Mouse (Mus musculus) embryonic fibroblast, embryonic 13.5 days (primary cell): ENCODE results near the gene Pgc.

ENCODE experiments used
- CTCF ChIP-seq: IDR thresholded peaks from 2 replicates; pipeline ENCODE4 v1.5.1; 2011; ENCODE audit warnings: mild to moderate bottlenecking, control low read depth, low read length, moderate library complexity, borderline replicate concordance; ENCODE audit not compliant: insufficient read depth
- POLR2A ChIP-seq: IDR thresholded peaks from 2 replicates; pipeline ENCODE4 v1.6.1; 2011; ENCODE audit warnings: low read depth, mild to moderate bottlenecking, control low read depth, low read length, moderate library complexity

- TF ChIP-seq CTCF (no peak), POLR2A (no peak)
Measured at GRCm38 (mm10) chr17:47711883-47712282, 14.8 kb upstream of the Pgc start.
